Mouse (Mus musculus) NIH3T3 (cell line): ENCODE measurements around the gene Mapk8.
"Not testable (repeated sequence)": the region's sequence is repeated elsewhere in the genome, so short reads cannot be mapped to it uniquely, and the experiment has no call there.

Experiments used
- DNase-seq: peaks from one replicate; pipeline ENCODE4 v3.0.0-alpha.2; 2012; ENCODE audit warnings: low read depth

The Mapk8 gene

GRCm38 (mm10) chr14:33447027-33447569, at the start of gene Mapk8:
Gene Mapk8, minus strand, starts transcription at chr14:33447158.
- peak; percentile 97 for DNase-seq

- no peak for DNase-seq
Observed at GRCm38 (mm10) chr14:33495226-33495625, 48.3 kb upstream of the Mapk8 start.

GRCm38 (mm10) chr14:33487805-33488550, 41.0 kb upstream of the Mapk8 start:
- no peak for DNase-seq

- no peak for DNase-seq
Observed at GRCm38 (mm10) chr14:33481991-33482390, 35.0 kb upstream of the Mapk8 start.

- no peak for DNase-seq
Observed at GRCm38 (mm10) chr14:33476094-33476760, 29.3 kb upstream of the Mapk8 start.

GRCm38 (mm10) chr14:33474461-33474860, 27.5 kb upstream of the Mapk8 start:
- DNase-seq = no peak

GRCm38 (mm10) chr14:33471331-33471730, 24.4 kb upstream of the Mapk8 start, which contains the start of gene Frmpd2:
Gene Frmpd2, plus strand, starts transcription at chr14:33471696.
- no peak for DNase-seq

GRCm38 (mm10) chr14:33467766-33468165, 20.8 kb upstream of the Mapk8 start:
- peak; percentile 5 for DNase-seq

GRCm38 (mm10) chr14:33463658-33464057, 16.7 kb upstream of the Mapk8 start:
- no peak for DNase-seq

GRCm38 (mm10) chr14:33450331-33450730, 3.4 kb upstream of the Mapk8 start:
- DNase-seq = no peak

- no peak for DNase-seq
Observed at GRCm38 (mm10) chr14:33449296-33449840, 2.4 kb upstream of the Mapk8 start.

GRCm38 (mm10) chr14:33448276-33448675, 1.3 kb upstream of the Mapk8 start:
- DNase-seq = no peak

- no peak for DNase-seq
Observed at GRCm38 (mm10) chr14:33446561-33447023, 366 bp downstream of the Mapk8 start.

- DNase-seq = no peak
Observed at GRCm38 (mm10) chr14:33445962-33446361, 996 bp downstream of the Mapk8 start.

GRCm38 (mm10) chr14:33443780-33444179, 3.2 kb downstream of the Mapk8 start:
- DNase-seq = no peak

- not testable (repeated sequence) for DNase-seq
Observed at GRCm38 (mm10) chr14:33432485-33432884, 14.5 kb downstream of the Mapk8 start.

- no peak for DNase-seq
Observed at GRCm38 (mm10) chr14:33424124-33424523, 22.8 kb downstream of the Mapk8 start.

- no peak for DNase-seq
Observed at GRCm38 (mm10) chr14:33423003-33423402, 24.0 kb downstream of the Mapk8 start.

GRCm38 (mm10) chr14:33418311-33418909, 28.5 kb downstream of the Mapk8 start:
- DNase-seq = no peak

- DNase-seq = no peak
Observed at GRCm38 (mm10) chr14:33415746-33416145, 31.2 kb downstream of the Mapk8 start.

GRCm38 (mm10) chr14:33402331-33402730, 44.6 kb downstream of the Mapk8 start:
- peak; percentile 18 for DNase-seq

- DNase-seq = no peak
Observed at GRCm38 (mm10) chr14:33400019-33400418, 46.9 kb downstream of the Mapk8 start.
